Mouse (Mus musculus) layer of hippocampus, postnatal 14 days (tissue): ENCODE measurements around the gene Acot7. TPM values are rescaled to one million over a fixed set of nuclear protein-coding genes. Genes with fewer than 3 reads are reported as not detected.

ENCODE experiments used
- DNase-seq, 2 experiments: peaks; one replicate each; pipeline ENCODE4 v3.0.0; 2021 to 2022; ENCODE audit warnings: low spot score in 2 of 2, mixed read lengths in 1 of 2
- total RNA-seq, 2 experiments: library from RNA; stranded (reverse); gene quantifications; 2 replicates each; pipeline ENCODE4 v1.2.3; 2021

Acot7 gene
- total RNA-seq, 2 experiments from 2014 or later = 352 to 388 TPM

DNA sequence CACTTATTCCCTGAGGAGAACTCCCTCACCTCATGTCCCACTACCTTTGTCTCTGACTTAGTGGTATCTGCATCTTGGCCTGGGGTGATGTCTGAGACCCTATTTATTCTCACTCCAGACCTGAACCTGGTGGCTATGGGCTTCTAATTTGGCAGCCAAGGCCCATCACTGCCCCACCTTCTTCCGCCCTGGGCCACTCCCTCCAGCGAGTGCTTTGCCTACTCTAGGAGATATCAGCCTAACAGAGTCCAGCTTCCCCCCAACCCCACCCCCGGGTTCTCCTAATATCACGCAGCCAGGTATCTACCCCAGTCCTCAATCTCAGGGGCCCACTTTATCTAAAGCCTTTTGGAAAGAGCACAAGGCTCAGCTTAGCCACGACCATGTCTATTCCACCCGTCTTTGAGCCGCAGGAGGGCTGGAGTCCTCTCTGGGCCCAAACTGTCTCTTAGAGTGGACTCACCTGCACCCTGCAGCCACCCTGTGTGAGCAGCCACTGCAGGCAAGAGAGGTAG, 26.4 kb upstream of the Acot7 start:
- no peak for DNase-seq

DNA sequence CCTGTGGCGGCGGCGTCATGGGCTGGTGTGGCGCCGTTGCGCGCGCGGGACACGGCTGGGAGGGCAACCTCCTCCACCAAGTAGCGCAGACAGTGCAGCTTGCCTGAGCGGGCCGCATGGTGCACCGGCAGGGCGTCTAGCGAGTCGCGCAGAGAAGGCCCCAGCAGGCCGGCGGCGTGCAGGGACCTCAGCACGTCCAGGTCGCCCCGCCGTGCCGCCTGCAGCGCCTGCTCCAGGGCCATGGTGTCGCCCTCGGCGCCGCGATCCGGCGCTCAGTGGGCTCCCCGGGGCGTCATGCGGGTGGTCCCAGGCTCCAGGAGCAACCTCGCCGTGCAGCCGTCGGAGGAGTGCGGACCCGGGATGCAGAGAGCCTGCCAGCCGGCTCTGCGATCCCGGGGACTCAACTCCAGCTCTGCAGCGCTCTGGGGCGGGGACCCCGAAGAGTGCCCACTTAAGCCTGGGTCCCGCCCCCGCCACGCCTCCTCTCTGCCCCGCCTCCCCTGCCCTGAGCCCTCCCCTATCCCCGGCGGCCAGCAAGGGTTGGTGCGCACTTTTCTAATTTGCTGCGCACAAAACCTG, 25.9 kb upstream of the Acot7 start, which contains the start of gene Espn:
Espn (minus strand) TSS at position 406 of the 579 bp plus-strand sequence.
- no peak for DNase-seq

DNA sequence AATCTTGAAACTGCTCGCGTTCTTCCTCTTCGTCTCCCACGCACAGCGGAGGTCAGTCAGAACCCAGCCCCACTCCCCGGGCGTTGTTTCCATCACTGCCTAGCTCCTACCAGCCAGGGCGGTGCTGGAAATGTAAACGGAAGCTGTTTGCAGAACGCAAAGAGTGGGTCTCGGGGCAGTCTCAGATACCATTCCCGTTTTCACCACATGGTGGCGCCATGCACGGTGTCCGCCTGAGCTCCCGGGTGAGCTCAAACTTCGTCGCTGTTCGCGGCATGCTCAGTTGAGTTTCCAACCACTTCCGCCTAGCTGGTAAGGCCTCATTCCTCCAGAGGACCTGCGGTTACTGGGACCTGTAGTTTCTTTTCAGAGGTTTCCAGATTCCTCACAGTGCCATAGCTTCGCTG, 24.2 kb upstream of the Acot7 start:
- peak; percentile 73 to 76 for DNase-seq

DNA sequence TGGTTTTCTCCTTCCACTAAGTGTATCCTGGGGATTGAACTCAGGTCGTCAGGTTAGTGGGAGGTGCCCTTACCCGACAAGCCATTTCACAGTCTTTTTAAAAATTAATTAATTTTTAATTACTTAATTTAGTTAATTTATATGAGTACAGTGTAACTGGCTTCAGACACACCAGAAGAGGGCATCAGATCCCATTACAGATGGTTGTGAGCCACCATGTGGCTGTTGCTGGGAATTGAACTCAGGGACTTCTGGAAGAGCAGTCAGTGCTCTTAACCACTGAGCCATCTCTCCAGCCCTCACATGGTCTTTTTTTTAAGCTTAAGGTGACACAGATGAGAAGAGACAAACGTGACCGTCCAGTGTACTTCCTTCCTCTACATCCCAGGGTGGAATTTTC, 22.9 kb upstream of the Acot7 start:
- no peak for DNase-seq

DNA sequence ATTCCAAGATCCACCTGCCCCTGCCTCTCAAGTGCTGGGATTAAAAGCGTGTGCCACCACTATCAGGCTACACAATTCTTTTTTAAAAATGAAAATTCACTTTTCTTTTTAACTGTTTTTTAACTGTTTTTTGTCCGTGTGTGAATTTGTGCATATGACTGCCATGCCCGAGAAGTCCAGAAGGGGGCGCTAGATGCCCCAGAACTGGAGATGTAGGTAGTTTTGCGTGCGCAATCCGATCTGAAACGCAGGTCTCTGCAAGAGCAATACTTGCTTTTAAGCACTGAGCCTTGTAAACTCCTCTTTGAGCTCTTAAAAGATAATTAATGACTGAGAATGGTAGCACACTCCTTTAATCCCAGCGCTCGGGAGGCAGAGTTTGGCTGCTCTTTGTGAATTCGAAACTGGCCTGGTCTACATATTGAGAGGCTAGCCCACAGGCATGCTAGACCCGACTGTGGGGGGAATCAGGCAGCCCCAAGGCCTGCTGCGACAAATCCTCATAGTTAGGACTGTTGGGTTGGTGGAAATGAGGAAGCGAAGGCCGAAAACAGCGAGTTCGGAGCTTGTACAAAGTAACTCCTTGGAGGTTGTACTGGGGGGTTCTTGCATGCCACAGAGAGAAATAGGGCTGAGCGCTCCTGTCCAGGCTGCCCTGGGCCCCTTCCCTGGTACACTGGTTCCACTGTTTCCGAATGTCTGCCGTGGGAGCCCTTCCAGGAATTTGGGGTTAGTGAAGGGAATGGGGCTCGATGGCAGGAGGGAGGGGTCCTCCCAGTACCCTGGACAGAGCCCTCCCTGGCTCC, 20.0 kb upstream of the Acot7 start:
- DNase-seq = peak in 1 of 2 experiments; percentile 40

DNA sequence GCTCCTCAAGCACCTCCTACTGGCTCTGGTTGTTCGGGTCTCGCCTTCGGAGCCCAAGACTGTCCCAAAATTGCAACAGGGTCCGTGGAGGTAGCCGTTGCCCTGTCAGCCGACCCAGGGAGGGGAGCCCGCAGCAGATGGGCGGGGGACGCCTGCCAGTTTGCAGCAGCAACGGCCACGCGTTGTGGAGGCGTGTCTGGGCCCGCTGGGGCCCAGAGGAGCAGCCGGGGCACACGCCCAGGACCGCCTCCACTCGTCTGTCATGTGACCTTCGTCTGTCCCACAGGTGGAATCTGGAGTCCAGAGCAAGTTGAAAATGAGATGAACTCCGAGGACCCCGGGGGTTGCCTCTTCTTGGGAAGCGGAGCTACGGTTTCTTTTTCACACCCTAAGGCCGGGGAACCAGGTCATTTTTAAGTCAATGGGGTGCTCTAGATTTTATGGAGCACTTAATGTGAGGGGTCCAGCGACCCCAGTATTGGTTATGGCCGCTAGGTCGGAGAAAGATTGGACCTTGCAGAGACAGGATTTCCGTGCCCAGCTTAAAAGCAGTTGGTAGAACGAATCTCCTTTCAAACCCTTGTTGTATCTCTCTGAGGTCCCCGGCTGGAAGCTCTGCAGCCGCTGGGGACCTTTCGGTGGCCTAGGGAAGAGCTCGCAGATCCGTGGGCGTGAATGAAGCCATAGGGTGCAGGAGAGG, 19.2 kb upstream of the Acot7 start, which contains the start of gene Hes2:
Hes2 (plus strand) TSS at position 283 of the 700 bp plus-strand sequence.
- DNase-seq = no peak

DNA sequence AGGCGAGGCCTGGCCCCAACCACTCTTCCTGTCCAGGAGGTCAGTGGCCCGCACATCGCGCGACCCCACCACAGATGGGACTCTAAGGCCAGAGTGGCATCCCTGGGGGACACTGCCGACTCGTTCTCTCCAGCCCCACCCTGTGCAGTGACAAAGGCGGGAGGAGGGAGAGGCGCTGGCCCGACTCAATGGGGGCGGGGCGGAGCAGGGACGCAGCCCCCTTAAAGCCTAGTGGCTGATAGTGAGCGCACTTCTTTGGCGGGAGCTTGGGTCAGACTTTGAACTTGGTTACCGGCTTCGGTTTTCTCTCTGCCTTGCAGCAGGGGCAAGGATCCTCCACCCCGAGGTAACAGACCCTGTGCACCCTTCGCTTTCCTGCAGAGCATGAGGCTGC, 18.7 kb upstream of the Acot7 start:
- DNase-seq = no peak

DNA sequence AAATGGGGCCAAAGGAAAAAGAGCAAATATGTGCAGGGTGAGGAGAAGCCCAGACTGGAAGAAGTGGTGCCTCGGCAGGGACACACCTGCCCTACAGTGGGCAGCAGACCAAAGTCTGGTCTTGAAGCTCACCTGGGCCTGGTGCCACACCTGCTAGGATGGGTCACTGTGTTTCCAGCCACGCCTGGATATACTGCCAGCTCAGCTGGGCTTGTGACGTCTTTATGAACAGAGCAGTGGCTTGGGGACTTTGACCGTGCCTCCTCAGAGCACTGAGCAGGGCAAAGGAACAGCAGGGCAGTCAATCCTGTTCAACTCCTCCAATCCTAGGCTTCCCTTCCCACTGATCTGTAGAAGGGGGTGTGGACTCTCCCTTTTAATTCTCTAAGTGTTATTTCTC, 17.2 kb upstream of the Acot7 start:
- no peak for DNase-seq

DNA sequence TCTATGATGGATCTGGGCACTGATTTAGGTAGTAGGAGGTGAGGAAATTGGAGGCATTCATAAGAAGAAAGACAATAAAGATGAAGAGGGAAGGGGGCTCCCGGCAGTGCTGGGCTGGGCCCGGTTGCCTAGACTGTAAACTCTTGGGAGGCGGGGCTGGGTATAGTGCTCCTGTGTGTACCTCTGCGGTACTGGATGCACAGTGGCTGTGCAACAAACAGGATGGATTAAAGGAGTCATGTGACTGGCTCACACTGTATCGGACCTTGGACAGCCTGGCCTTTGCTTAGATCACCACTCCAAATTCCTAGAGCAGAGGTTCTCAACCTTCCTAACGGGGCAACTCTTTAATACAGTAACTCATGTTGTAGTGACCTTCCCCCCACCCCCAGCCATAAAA, 16.3 kb upstream of the Acot7 start:
- DNase-seq = no peak

DNA sequence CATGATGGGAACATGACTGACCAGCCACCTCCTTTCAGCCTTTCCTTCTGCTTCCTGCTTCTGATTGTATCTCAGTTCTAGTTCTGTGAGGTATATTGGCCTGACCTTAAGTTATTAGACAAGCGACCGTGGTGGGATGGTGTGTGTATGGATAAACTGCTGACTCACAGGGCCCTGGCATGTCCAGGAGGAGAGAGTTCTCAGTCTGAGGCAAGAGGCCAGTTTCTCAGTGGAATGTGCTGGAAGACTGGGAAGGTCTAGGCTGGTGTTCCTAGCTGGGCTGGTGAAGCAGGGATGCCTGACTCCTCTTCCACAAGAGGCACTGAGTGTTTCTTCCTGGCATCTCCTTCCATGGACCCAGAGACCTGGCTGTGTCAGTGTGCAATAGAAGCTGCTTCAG, 15.2 kb upstream of the Acot7 start:
- DNase-seq = no peak

DNA sequence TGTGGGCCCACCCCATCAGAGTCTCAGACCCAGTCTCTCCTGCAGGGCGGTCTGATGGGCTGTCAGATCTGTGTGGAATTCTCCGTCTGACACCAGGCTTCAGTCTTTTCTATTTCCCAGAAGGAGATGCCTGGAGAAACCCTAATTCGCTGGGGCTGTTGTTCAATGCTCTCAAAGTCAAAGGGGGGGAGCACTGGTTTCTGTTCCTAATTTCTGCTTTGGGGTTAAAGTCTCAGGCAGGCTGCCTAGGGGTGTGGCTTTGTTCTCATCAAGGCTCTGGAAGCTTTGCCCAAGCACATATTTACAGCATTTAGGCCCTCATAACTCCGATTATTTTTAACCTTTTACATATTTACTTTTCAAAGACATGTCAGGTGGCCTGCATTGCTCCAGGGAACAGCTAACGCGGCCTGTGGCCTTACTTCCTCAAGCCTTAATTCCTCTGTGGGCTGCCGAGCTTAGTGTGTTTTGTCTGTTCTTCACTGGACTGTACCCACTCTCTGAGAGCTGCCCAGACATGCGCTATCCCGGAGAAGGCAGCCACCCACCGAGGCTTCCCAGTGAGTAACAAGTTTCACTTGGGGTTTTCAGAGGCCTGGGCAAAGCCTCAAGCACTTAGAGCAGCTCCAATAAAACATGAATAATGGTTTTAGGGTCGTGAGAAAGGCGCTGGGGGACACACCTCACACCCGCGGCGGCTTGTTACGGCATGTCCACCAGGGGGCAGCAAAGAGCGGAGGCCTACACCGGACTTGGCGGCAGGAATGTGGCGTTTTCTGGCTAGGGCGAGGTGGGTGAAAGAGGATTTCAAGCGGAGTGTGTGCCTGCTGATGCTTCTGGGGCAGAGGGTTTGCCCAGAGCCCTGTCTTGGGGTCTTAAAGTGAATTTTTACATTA, 12.7 kb upstream of the Acot7 start:
- peak; percentile 60 to 65 for DNase-seq

DNA sequence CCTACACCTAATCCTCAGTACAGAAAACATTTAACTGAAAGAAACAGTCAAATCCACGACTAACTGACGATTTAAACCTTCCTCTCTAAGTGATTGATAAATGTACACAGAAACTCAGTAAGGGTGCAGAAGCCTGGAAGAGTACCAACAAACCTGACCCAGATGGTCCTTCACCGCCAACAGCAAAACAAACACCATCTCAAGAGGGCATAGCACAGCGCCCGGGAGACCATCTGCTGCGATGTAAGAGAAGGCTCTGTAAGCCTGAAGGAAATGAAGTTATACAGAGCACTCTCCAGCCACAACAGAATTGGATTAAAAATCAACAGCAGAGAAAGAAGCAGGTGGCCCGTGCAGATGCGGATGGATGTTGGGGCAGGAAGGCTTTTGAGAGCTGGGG, 9.9 kb upstream of the Acot7 start:
- no peak for DNase-seq

DNA sequence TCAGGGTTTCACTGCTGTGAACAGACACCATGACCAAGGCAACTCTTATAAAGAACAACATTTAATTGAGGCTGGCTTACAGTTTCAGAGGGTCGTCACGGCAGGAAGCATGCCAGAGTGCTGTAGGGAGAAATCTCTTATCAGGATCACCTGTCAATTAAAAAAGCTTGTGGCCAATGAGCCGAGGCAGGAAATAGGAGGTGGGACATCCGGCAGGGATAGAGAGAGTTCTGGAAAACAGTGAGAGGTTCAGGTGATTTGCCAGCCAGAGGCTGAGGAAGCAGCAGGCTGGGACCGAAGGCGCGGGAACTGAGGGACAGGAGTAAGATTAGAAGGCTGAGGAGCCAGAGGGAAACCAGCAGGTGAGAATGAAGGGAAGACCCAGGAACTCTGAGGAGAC, 8.8 kb upstream of the Acot7 start:
- no peak for DNase-seq

DNA sequence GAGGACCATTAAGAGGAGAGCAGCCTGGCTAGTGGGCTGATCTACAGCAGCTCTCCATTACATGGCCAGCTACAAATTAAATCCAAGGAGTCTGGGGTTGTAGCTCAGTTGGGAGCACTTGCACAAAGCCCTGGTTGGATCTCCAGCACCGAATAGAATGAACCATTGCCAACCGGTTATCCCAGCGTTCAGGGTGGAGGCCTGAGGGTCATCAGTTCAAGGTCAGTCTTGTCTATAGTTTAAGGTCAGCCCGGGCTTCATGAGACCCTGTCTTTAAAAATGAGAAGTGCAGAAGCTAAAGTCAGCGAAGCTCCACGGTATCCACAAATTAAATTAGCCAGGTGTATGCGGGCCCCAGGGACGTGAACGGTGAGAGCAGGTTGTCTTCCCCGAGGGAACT, 7.6 kb upstream of the Acot7 start:
- DNase-seq = no peak

DNA sequence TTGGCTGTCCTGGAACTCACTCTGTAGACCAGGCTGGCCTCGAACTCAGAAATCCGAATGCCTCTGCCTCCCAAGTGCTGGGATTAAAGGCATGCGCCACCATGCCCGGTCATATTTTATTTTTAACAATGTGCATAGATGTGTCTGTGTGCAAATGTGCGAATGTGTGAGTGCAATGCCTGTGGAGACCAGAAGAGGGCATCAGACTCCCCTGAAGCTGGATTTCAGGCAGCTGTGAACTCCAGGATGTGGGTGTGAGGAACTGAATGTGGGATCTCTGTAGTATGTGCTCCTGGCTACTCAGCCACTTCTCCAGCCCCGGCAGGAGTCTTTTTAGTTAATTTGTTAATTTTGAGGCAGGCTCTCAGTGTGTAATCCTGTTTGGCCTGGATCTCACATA, 6.4 kb upstream of the Acot7 start:
- DNase-seq = no peak

DNA sequence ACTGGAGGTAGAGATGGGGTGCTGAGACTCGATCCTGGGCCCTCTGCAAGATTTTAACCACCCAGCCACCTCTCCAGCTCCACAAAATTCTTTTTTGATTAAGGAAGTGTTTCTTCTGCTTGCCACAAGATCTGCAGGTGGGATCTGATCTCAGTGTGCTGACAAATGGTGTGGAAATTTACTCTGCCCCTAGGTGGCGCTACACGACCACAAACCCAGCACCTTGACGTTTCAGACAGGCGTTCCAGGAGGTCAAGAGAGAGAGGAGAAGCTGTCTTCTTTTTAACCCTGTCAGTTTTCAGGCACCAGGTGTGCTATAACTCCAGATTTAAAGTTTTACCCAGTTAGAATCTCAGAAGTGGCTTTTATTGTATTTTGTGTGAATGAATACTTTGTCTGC, 4.9 kb upstream of the Acot7 start:
- DNase-seq = peak; percentile 75 to 86

DNA sequence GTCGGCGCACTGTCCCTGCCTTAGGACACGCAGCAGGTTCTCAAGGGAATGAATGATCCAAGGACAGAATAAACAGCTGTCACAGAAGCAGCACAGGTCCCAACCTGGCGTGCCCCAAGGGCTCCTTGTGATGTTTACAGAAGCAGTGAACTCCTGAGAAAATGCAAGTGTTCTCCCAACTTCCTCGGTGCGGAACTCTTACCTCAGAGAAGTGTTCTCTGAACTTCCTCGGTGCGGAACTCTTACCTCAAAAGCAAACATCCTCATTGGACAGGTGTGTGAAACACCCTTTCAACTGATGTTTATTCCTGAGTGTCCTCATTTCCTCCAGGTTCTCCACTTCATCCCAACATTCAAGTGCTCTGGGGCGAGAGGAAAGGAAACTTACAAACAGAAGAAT, 4.0 kb upstream of the Acot7 start:
- DNase-seq = no peak

DNA sequence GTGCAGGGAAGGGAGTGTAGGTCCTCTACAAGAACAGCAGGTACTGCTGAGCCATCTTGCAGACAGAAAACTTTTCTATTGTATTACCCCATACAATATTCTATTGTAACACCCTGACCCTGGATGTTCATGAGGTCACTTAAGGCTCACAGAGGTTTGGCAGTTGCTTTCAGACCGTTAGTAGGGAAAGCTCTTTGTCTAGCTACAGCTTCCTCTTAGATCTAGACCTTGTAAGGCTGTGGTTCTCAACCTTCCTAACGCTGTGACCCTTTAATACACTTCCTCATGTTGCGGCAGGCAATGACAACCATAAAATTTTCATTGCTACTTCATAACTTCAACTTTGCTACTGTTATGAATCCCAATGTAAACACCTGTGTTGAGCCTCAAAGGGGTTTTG, 1.3 kb upstream of the Acot7 start:
- DNase-seq = no peak

DNA sequence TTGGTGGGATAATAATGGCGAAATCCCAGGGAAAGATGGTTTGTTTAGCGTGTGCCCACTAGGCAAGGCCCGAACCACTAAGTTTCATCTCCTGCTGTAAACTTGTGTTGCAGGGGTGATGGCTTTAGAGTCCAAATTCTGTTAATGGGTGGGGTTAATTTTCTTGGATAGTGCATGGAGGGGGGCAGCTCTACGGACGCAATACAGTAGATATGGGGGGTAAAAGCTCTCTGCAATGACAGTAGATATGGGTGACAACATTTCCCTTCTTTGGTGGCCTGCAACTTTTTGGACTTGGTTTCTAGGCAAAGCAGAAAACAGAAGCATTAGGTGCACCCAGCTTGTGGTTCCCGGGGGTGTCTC, 779 bp upstream of the Acot7 start:
- DNase-seq = no peak

DNA sequence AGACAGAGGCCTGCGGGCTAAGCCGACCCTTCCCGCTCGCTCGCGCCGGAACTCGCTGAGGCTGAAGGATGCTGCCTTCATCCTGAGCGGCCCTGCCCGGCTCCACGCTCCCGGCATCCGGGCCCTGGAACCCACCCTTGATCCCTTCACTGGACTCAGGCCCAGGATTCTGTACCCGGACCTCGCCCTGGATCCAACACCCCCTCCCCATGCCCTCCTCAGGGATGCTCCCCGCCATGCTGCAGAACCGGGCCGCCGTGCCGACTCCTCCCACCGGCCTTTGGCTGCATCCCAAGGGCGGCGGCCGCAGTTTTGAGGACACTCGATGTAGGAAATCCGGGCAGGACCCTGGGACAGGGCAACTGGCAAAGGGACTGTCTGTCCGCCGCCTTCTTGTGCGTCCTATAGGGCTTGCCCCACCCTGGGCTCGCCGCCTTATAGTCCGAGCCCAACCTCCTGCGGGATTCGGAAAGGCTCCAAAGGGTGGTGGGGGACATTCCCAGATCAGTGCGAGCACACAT, 470 bp downstream of the Acot7 start:
- peak in 1 of 2 experiments; percentile 51 for DNase-seq
